Mouse (Mus musculus): ENCODE results near the gene Sphk2. TPM values are rescaled to one million over a fixed set of nuclear protein-coding genes. Genes with fewer than 3 reads are reported as not detected.

The Sphk2 gene
- polyA plus RNA-seq, 1 experiment from 2014 or later = 38.9 TPM

DNA sequence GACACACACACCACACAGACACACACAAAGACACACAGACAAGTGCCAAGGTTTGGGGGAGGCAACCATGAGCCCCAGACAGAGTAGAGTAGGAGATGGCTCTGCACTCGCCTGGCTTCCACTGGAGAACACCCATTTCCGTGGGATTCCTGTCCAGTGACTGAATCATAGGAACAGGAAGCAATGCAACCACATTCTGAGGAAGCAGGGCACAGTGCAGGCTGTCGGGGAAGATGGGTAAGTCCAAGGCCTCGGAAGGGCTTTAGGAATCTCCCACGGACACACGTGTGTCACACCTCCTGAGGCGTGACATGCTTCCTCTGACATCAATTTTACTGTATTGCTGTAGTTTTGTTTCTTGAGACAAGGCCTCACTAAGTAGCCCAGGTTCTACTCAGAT, 30.3 kb upstream of the Sphk2 start:
- H3K4me2 ChIP-seq (ENCODE audit: low read depth, low read length) = no peak overlapping the region
- H3K4me1 ChIP-seq (ENCODE audit: control insufficient read depth, insufficient read depth, low read length) = peaks cover 10% of the 10 kb centered on the region; the same call in 1 of the 2 replicates
- H3K36me3 ChIP-seq (ENCODE audit: control insufficient read depth, insufficient read depth, low read length) = no peaks in the 10 kb centered on the region
- H3K27ac ChIP-seq (ENCODE audit: low read length) = no peak overlapping the region
- ATAC-seq (ENCODE audit: insufficient read depth, low FRiP score) = no peak
- H3K9me3 ChIP-seq (replicated peaks; ENCODE audit: control insufficient read depth, low read length) = no peaks in the 10 kb centered on the region
- no peaks in the 10 kb centered on the region for H3K27me3 ChIP-seq (ENCODE audit: control insufficient read depth, insufficient read depth, low read length)
- H3K4me3 ChIP-seq (replicated peaks; ENCODE audit: low read length) = no peak overlapping the region
- 70% methylated on average over 7 of the region's 7 CpGs for WGBS
- H3K9ac ChIP-seq (ENCODE audit: low read length) = no peak overlapping the region

DNA sequence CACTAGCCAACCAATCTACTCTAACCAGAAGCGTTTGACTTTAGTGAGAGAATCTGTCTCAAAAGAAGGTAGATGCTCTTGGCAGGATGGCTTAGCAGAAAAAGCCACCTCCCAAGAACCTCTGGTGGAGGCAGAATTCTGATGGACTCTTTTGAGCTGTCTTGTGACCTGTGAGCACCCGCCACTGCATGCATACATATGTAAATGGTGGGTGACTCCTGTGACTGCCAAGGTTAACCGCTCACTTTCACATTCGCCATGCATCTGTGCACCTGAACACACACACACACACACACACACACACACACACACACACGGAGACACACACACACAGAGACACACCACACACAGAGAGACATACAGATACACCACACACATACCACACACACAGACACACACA, 29.6 kb upstream of the Sphk2 start:
- WGBS = 85% methylated on average over 5 of the region's 5 CpGs
- Histone ChIP-seq H3K36me3 (ENCODE audit: control insufficient read depth, insufficient read depth, low read length) (no peaks in the 10 kb centered on the region), H3K9me3 (replicated peaks; ENCODE audit: control insufficient read depth, low read length) (no peaks in the 10 kb centered on the region), H3K4me3 (replicated peaks; ENCODE audit: low read length) (no peak overlapping the region), H3K27me3 (ENCODE audit: control insufficient read depth, insufficient read depth, low read length) (no peaks in the 10 kb centered on the region), H3K9ac (ENCODE audit: low read length) (no peak overlapping the region), H3K4me2 (ENCODE audit: low read depth, low read length) (no peak overlapping the region), H3K27ac (ENCODE audit: low read length) (no peak overlapping the region), H3K4me1 (ENCODE audit: control insufficient read depth, insufficient read depth, low read length) (peaks cover 10% of the 10 kb centered on the region; the same call in 1 of the 2 replicates)
- no peak for ATAC-seq (ENCODE audit: insufficient read depth, low FRiP score)

DNA sequence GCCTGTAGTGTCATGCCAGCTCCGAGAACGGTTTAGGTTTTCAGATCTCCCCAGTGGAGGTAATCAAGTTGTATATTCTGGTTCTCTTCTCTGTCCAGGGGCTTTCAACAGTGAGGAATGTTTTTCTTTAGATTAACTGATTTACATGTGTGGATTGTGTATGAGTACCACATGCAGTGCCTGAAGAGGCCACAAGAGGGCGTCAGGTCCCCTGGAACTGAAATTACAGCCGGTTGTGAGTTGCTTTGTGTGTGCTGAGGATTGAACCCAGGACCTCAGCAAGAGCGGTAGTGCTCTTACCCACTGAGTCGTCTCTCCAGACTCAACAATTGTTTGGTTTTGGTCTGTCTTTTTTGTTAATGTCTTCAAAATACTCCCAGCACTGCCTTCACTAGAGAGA, 28.7 kb upstream of the Sphk2 start:
- Histone ChIP-seq H3K9me3 (replicated peaks; ENCODE audit: control insufficient read depth, low read length) (no peaks in the 10 kb centered on the region), H3K4me2 (ENCODE audit: low read depth, low read length) (no peak overlapping the region), H3K27ac (ENCODE audit: low read length) (no peak overlapping the region), H3K27me3 (ENCODE audit: control insufficient read depth, insufficient read depth, low read length) (no peaks in the 10 kb centered on the region), H3K4me3 (replicated peaks; ENCODE audit: low read length) (no peak overlapping the region), H3K36me3 (ENCODE audit: control insufficient read depth, insufficient read depth, low read length) (no peaks in the 10 kb centered on the region), H3K9ac (ENCODE audit: low read length) (no peak overlapping the region), H3K4me1 (ENCODE audit: control insufficient read depth, insufficient read depth, low read length) (peaks cover 10% of the 10 kb centered on the region; the same call in 1 of the 2 replicates)
- WGBS = 63% methylated on average over 6 of the region's 6 CpGs
- ATAC-seq (ENCODE audit: insufficient read depth, low FRiP score) = no peak

DNA sequence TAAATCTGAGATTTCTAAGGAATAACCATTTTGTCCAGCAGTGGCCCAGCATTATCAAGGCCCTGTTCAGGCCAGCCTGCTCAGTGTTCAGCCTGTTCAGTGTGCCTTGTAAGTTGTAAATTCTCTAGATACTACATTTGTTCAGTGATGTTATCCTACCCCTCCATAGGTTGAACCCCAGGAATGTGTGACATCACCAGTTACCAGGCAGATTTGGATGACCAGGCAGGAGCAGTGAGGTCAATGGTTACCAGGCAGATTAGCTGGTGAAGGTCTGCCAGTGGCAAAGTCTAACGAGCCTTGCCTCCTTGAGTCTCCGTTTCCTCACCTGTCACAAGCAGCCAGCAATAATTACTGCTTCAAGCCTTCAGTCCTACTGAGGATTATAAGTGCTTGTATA, 26.6 kb upstream of the Sphk2 start:
- no peak overlapping the region for H3K4me2 ChIP-seq (ENCODE audit: low read depth, low read length)
- no peak overlapping the region for H3K9ac ChIP-seq (ENCODE audit: low read length)
- H3K36me3 ChIP-seq (ENCODE audit: control insufficient read depth, insufficient read depth, low read length) = no peaks in the 10 kb centered on the region
- no peak overlapping the region for H3K4me3 ChIP-seq (replicated peaks; ENCODE audit: low read length)
- no peaks in the 10 kb centered on the region for H3K27me3 ChIP-seq (ENCODE audit: control insufficient read depth, insufficient read depth, low read length)
- H3K27ac ChIP-seq (ENCODE audit: low read length) = no peak overlapping the region
- ATAC-seq (ENCODE audit: insufficient read depth, low FRiP score) = peak; percentile 51; the same call in 1 of the 2 replicates
- no peaks in the 10 kb centered on the region for H3K9me3 ChIP-seq (replicated peaks; ENCODE audit: control insufficient read depth, low read length)
- H3K4me1 ChIP-seq (ENCODE audit: control insufficient read depth, insufficient read depth, low read length) = peaks cover 9% of the 10 kb centered on the region; the same call in 1 of the 2 replicates
- 48% methylated on average over 2 of the region's 2 CpGs for WGBS

DNA sequence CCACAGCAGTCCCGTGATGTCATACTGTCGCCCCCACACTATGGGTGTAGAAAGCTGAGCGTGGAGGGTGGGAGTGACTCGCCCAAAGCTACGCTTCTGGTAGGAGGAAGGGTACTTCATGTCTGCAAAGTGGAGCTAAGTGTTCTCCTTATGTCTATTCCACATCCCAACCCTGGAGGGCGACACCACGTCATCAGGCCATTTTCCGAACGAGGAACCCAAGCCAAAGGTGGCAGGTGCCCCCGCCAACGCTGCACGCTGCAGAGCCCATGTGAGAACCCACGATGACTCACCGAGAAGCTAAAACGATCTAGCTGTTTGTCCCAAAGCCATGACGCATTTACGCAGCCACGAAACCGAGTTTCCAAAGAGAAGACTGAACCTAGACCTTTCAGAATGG, 24.5 kb upstream of the Sphk2 start:
- H3K27ac ChIP-seq (ENCODE audit: low read length) = no peak overlapping the region
- no peaks in the 10 kb centered on the region for H3K36me3 ChIP-seq (ENCODE audit: control insufficient read depth, insufficient read depth, low read length)
- peak overlapping the region; percentile 49 for H3K9ac ChIP-seq (ENCODE audit: low read length)
- ATAC-seq (ENCODE audit: insufficient read depth, low FRiP score) = no peak; the same call in 1 of the 2 replicates
- no peaks in the 10 kb centered on the region for H3K27me3 ChIP-seq (ENCODE audit: control insufficient read depth, insufficient read depth, low read length)
- no peaks in the 10 kb centered on the region for H3K4me1 ChIP-seq (ENCODE audit: control insufficient read depth, insufficient read depth, low read length)
- no peaks in the 10 kb centered on the region for H3K9me3 ChIP-seq (replicated peaks; ENCODE audit: control insufficient read depth, low read length)
- peak overlapping the region; percentile 47 for H3K4me2 ChIP-seq (ENCODE audit: low read depth, low read length)
- 31% methylated on average over 19 of the region's 19 CpGs for WGBS
- H3K4me3 ChIP-seq (replicated peaks; ENCODE audit: low read length) = peak overlapping the region; percentile 34

DNA sequence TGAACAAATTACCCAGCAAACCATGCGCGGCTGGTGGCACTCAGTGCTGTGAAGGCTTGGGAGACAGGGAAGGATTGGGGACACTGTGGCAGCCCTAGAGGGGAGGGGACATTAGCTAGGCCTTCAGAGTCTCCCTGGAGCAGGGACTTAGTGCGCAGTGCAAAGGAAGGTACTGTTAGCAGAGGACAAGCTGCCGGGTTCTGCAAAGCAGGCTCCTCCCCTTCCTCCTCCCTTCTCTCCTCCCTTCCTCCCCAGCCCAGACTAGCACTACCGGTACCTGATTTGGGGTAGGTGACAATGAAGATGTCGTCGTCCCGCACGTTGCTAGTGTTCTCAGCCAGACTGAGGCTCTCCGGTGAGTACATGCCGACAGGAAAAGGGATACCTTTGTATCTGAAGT, 24.0 kb upstream of the Sphk2 start:
- peak; percentile 51; the same call in 1 of the 2 replicates for ATAC-seq (ENCODE audit: insufficient read depth, low FRiP score)
- 36% methylated on average over 11 of the region's 11 CpGs for WGBS
- Histone ChIP-seq H3K9ac (ENCODE audit: low read length) (peak overlapping the region; percentile 49), H3K27ac (ENCODE audit: low read length) (no peak overlapping the region), H3K36me3 (ENCODE audit: control insufficient read depth, insufficient read depth, low read length) (no peaks in the 10 kb centered on the region), H3K9me3 (replicated peaks; ENCODE audit: control insufficient read depth, low read length) (no peaks in the 10 kb centered on the region), H3K4me1 (ENCODE audit: control insufficient read depth, insufficient read depth, low read length) (no peaks in the 10 kb centered on the region), H3K27me3 (ENCODE audit: control insufficient read depth, insufficient read depth, low read length) (no peaks in the 10 kb centered on the region), H3K4me3 (replicated peaks; ENCODE audit: low read length) (peak overlapping the region; percentile 34), H3K4me2 (ENCODE audit: low read depth, low read length) (peak overlapping the region; percentile 47)

DNA sequence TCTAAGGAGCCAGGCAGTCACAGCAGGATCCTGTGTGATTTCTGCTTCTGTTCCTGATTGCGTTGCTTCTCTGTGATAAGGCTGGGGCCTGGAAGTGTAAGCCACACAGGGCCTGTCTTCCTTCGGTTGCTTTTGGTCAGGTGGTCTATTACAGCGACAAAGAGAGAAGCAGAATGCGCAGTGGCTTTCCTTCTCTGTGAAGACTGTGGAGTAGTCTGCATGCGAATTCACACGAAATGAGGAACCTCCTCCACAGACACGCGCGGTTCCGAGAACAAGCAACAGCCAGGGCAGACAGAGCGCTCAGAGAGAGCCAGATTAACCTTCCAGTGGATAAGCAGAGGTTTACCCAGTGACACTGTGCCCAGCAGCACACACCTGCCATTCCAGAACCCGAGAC, 23.5 kb upstream of the Sphk2 start:
- no peak for ATAC-seq (ENCODE audit: insufficient read depth, low FRiP score)
- Histone ChIP-seq H3K9ac (ENCODE audit: low read length) (0 out of 2 replicates have a peak overlapping the region, but pooled peaks have one; percentile 9), H3K36me3 (ENCODE audit: control insufficient read depth, insufficient read depth, low read length) (no peaks in the 10 kb centered on the region), H3K27me3 (ENCODE audit: control insufficient read depth, insufficient read depth, low read length) (no peaks in the 10 kb centered on the region), H3K4me1 (ENCODE audit: control insufficient read depth, insufficient read depth, low read length) (no peaks in the 10 kb centered on the region), H3K9me3 (replicated peaks; ENCODE audit: control insufficient read depth, low read length) (no peaks in the 10 kb centered on the region), H3K27ac (ENCODE audit: low read length) (no peak overlapping the region), H3K4me3 (replicated peaks; ENCODE audit: low read length) (no peak overlapping the region), H3K4me2 (ENCODE audit: low read depth, low read length) (peak overlapping the region; percentile 47; the same call in 1 of the 2 replicates)
- 79% methylated on average over 12 of the region's 12 CpGs for WGBS

DNA sequence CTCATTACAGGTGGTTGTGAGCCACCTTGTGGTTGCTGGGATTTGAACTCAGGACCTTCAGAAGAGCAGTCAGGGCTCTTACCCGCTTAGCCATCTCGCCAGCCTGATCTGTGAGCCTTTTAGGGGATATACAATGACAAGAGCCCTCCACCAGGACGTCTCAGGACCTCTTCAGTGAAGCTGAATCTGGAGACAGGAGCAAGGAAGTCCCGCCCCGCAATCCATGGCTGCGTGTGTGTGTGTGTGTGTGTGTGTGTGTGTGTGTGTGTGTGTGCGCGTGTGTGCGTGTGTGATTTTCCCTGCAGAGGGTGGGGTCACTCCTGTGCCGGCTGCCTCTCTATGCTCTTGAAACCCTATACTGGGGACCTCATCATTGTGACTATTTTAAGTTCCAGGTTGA, 22.0 kb upstream of the Sphk2 start:
- Histone ChIP-seq H3K4me2 (ENCODE audit: low read depth, low read length) (no peak overlapping the region), H3K4me3 (replicated peaks; ENCODE audit: low read length) (no peak overlapping the region), H3K27me3 (ENCODE audit: control insufficient read depth, insufficient read depth, low read length) (no peaks in the 10 kb centered on the region), H3K9ac (ENCODE audit: low read length) (no peak overlapping the region), H3K36me3 (ENCODE audit: control insufficient read depth, insufficient read depth, low read length) (no peaks in the 10 kb centered on the region), H3K27ac (ENCODE audit: low read length) (no peak overlapping the region), H3K9me3 (replicated peaks; ENCODE audit: control insufficient read depth, low read length) (no peaks in the 10 kb centered on the region), H3K4me1 (ENCODE audit: control insufficient read depth, insufficient read depth, low read length) (no peaks in the 10 kb centered on the region)
- no peak for ATAC-seq (ENCODE audit: insufficient read depth, low FRiP score)
- 56% methylated on average over 10 of the region's 10 CpGs for WGBS

DNA sequence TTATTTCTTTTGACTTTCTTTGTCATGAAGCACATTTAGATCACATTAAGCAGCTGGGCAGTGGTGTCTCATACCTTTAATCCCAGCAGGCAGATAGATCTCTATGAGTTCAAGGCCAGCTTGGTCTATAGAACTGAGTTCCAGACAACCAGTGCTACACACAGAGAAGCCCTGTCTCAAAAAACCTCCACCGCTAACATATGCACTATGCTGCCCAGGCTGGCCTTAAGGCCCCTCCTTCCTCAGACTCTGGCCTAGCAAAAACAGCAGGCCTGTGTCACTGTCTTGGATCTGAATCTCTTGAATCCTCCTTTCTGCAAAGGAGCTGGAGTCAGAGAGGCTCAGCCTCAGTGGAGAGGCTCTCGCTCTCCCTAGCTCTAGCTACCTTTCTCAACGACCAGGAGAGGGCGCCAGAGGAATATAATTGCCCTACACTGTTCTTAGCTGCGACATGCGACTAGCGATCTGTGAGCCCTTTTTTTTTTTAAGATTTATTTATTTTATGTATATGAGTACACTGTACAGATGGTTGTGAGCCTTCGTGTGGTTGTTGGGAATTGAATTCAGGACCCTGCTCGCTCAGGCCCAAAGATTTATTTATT, 21.5 kb upstream of the Sphk2 start:
- H3K27ac ChIP-seq (ENCODE audit: low read length) = no peak overlapping the region
- H3K27me3 ChIP-seq (ENCODE audit: control insufficient read depth, insufficient read depth, low read length) = no peaks in the 10 kb centered on the region
- H3K4me2 ChIP-seq (ENCODE audit: low read depth, low read length) = no peak overlapping the region
- no peaks in the 10 kb centered on the region for H3K9me3 ChIP-seq (replicated peaks; ENCODE audit: control insufficient read depth, low read length)
- 7% methylated on average over 9 of the region's 9 CpGs for WGBS
- H3K4me1 ChIP-seq (ENCODE audit: control insufficient read depth, insufficient read depth, low read length) = no peaks in the 10 kb centered on the region
- H3K4me3 ChIP-seq (replicated peaks; ENCODE audit: low read length) = no peak overlapping the region
- no peak overlapping the region for H3K9ac ChIP-seq (ENCODE audit: low read length)
- no peaks in the 10 kb centered on the region for H3K36me3 ChIP-seq (ENCODE audit: control insufficient read depth, insufficient read depth, low read length)
- peak; percentile 77; the same call in 1 of the 2 replicates for ATAC-seq (ENCODE audit: insufficient read depth, low FRiP score)
